Comparison of ENCODE assay signal across 15 mouse cellular contexts in genomic region chr1:86426128-86426527, GRCm38 (mm10). TPM values are rescaled to one million over a fixed set of nuclear protein-coding genes. Genes with fewer than 3 reads are reported as not detected.
A peak's percentile ranks its signal among the peaks of the same experiment; 100 is the strongest.
DNase-seq lines count a peak whose midpoint lies in the region; ATAC-seq lines count a peak whose summit lies in the region.
"Had no signal": no experiment of that assay in that cellular context is flagged by ENCODE, and none has a peak within 500 bp of the region (broad histone marks: within the 10 kb centered on the region; RNA-seq: fewer than 3 reads in every experiment).

Nmur1 (minus strand) TSS chr1:86426228.
Tex44 (plus strand) TSS chr1:86426329.

- H3K4me1 ChIP-seq in megakaryocyte, embryonic 14.5 days, result peaks cover 79% of the 10 kb centered on the region
- peaks cover 21% of the 10 kb centered on the region for H3K4me1 ChIP-seq in embryonic facial prominence, embryonic 10.5 days
- peaks cover 11% of the 10 kb centered on the region for H3K4me1 ChIP-seq in hindbrain, embryonic 14.5 days (replicated peaks; ENCODE audit: control insufficient read depth, insufficient read depth, low read length)
- peaks cover 11% of the 10 kb centered on the region for H3K4me1 ChIP-seq in midbrain, embryonic 15.5 days

- no peak within 1 kb of the TSS for H3K9ac ChIP-seq in hindbrain, embryonic 14.5 days
- H3K9ac ChIP-seq in midbrain, embryonic 15.5 days, result no peak within 1 kb of the TSS

- WGBS in embryonic facial prominence, embryonic 10.5 days, result 91% methylated on average over 8 of the region's 8 CpGs
- 96% methylated on average over 8 of the region's 8 CpGs for WGBS in hindbrain, embryonic 14.5 days
- 94% methylated on average over 8 of the region's 8 CpGs for WGBS in midbrain, embryonic 15.5 days

- no peaks in the 10 kb centered on the region for H3K27me3 ChIP-seq in megakaryocyte, embryonic 14.5 days (replicated peaks)
- H3K27me3 ChIP-seq in embryonic facial prominence, embryonic 10.5 days (replicated peaks; ENCODE audit: low read depth, poor library complexity, severe bottlenecking), result no peaks in the 10 kb centered on the region
- no peaks in the 10 kb centered on the region for H3K27me3 ChIP-seq in hindbrain, embryonic 14.5 days (ENCODE audit: control insufficient read depth, insufficient read depth, low read length)
- H3K27me3 ChIP-seq in midbrain, embryonic 15.5 days (replicated peaks), result no peaks in the 10 kb centered on the region
- H3K27me3 ChIP-seq: CH12.LX had no signal

- no peak within 1 kb of the TSS for H3K4me2 ChIP-seq in hindbrain, embryonic 14.5 days (replicated peaks)
- no peak within 1 kb of the TSS for H3K4me2 ChIP-seq in midbrain, embryonic 15.5 days

- DNase-seq in embryonic facial prominence, embryonic 10.5 days (ENCODE audit: low spot score), result no peak
- DNase-seq in hindbrain, embryonic 14.5 days (ENCODE audit: low spot score), result no peak
- DNase-seq in cerebellum, postnatal 10 days, result no peak
- no peak for DNase-seq in cerebellum, adult 8-10 months
- DNase-seq: adrenal gland, adult 2 months; heart, adult 18-20 months; lung, adult 2 months; right cerebral cortex, postnatal 4 days had no signal

- H3K4me3 ChIP-seq in megakaryocyte, embryonic 14.5 days (replicated peaks), result peak within 1 kb of the TSS; percentile 31
- 0 out of 2 replicates have a peak within 1 kb of the TSS, but pooled peaks have one; percentile 2 for H3K4me3 ChIP-seq in embryonic facial prominence, embryonic 10.5 days
- no peak within 1 kb of the TSS for H3K4me3 ChIP-seq in hindbrain, embryonic 14.5 days (replicated peaks; ENCODE audit: low read length)
- H3K4me3 ChIP-seq in midbrain, embryonic 15.5 days, result no peak within 1 kb of the TSS

- no peak for ATAC-seq in megakaryocyte, adult 5-6 weeks (ENCODE audit: poor library complexity, severe bottlenecking)
- no peak for ATAC-seq in hindbrain, embryonic 14.5 days (ENCODE audit: low FRiP score)
- ATAC-seq in midbrain, embryonic 15.5 days (replicated peaks), result no peak

- peak within 1 kb of the TSS; percentile 71 for H3K27ac ChIP-seq in embryonic facial prominence, embryonic 10.5 days (replicated peaks)
- H3K27ac ChIP-seq in hindbrain, embryonic 14.5 days, result peak within 1 kb of the TSS; percentile 38
- peak within 1 kb of the TSS; percentile 73 for H3K27ac ChIP-seq in midbrain, embryonic 15.5 days

- H3K36me3 ChIP-seq in megakaryocyte, embryonic 14.5 days (replicated peaks; ENCODE audit: low read length), result no peaks in the 10 kb centered on the region
- H3K36me3 ChIP-seq in embryonic facial prominence, embryonic 10.5 days (replicated peaks), result no peaks in the 10 kb centered on the region
- H3K36me3 ChIP-seq in hindbrain, embryonic 14.5 days (replicated peaks; ENCODE audit: control insufficient read depth, insufficient read depth), result no peaks in the 10 kb centered on the region
- H3K36me3 ChIP-seq in midbrain, embryonic 15.5 days (replicated peaks), result no peaks in the 10 kb centered on the region

- H3K9me3 ChIP-seq in megakaryocyte, embryonic 14.5 days, result no peaks in the 10 kb centered on the region
- H3K9me3 ChIP-seq in embryonic facial prominence, embryonic 10.5 days, result no peaks in the 10 kb centered on the region
- H3K9me3 ChIP-seq in hindbrain, embryonic 14.5 days (ENCODE audit: control insufficient read depth, low read length), result no peaks in the 10 kb centered on the region
- no peaks in the 10 kb centered on the region for H3K9me3 ChIP-seq in midbrain, embryonic 15.5 days

RNA-seq across cellular contexts. Expression of gene Nmur1, which starts in this region (rescaled TPM):
- polyA plus RNA-seq in megakaryocyte, embryonic 14.5 days (2012; ENCODE audit: insufficient read depth, low replicate concordance), result 2.4 TPM in 1 of 2 replicates, not detected in the other
- not detected in 2 replicates for total RNA-seq in megakaryocyte, adult 5-6 weeks (2015)
- not detected in 2 replicates for total RNA-seq in megakaryocyte, adult 5-6 weeks (2017)
- 0.24 TPM in 1 of 2 replicates, not detected in the other for polyA plus RNA-seq in embryonic facial prominence, embryonic 10.5 days (2016; fragmentation: Nextera tagmentation; extraction: Ambion mirVana)
- polyA plus RNA-seq in hindbrain, embryonic 14.5 days (2014; fragmentation: Nextera tagmentation; extraction: Ambion mirVana), result not detected in 2 replicates
- 0.61 TPM in 1 of 2 replicates, not detected in the other for polyA plus RNA-seq in midbrain, embryonic 15.5 days (2015; fragmentation: Nextera tagmentation; extraction: Ambion mirVana)
- total RNA-seq: adrenal gland, adult 2 months; CH12.LX; common myeloid progenitor, adult 5-6 weeks; heart, adult 18-20 months had no signal

RNA-seq across cellular contexts. Expression of gene Tex44, which starts in this region (rescaled TPM):
- not detected in 2 replicates for polyA plus RNA-seq in megakaryocyte, embryonic 14.5 days (2012; ENCODE audit: insufficient read depth, low replicate concordance)
- not detected in 2 replicates for total RNA-seq in megakaryocyte, adult 5-6 weeks (2015)
- not detected in 2 replicates for total RNA-seq in megakaryocyte, adult 5-6 weeks (2017)
- polyA plus RNA-seq in embryonic facial prominence, embryonic 10.5 days (2016; fragmentation: Nextera tagmentation; extraction: Ambion mirVana), result not detected in 2 replicates
- polyA plus RNA-seq in hindbrain, embryonic 14.5 days (2014; fragmentation: Nextera tagmentation; extraction: Ambion mirVana), result not detected in 2 replicates
- polyA plus RNA-seq in midbrain, embryonic 15.5 days (2015; fragmentation: Nextera tagmentation; extraction: Ambion mirVana), result not detected in 2 replicates
- total RNA-seq: adrenal gland, adult 2 months; CH12.LX; common myeloid progenitor, adult 5-6 weeks; heart, adult 18-20 months; left cerebral cortex, postnatal 14 days had no signal
- polyA plus RNA-seq: adrenal gland, adult 2 months; kidney, embryonic 16.5 days had no signal

Comparison
In these comparisons a context has a peak if more than half of its experiments do, and no peak if none do; other contexts are left out.
1. H3K4me3 ChIP-seq: peak in megakaryocyte, embryonic 14.5 days (single experiment) and embryonic facial prominence, embryonic 10.5 days (single experiment); none in hindbrain, embryonic 14.5 days (single experiment) and midbrain, embryonic 15.5 days (single experiment).
2. Peak in every context shown above with its lines, with median percentiles within 50 percentile points of each other: H3K27ac ChIP-seq.